Mouse (Mus musculus): ENCODE data around the gene Cdx2.

- TF ChIP-seq MYOG (IDR thresholded peaks at IDR 0.05; ENCODE audit: control insufficient read depth, extremely low read depth, insufficient read length) (no peak), MAX (IDR thresholded peaks at IDR 0.05) (no peak), CTCF (IDR thresholded peaks at IDR 0.05; ENCODE audit: control insufficient read depth, insufficient read depth, insufficient read length) (no peak)
These were observed 32.5 kb upstream of the Cdx2 start for GRCm38 (mm10) chr5:147339560-147339959.
